Mouse (Mus musculus): ENCODE results near the gene Gm20683. TPM values are rescaled to one million over a fixed set of nuclear protein-coding genes. Genes with fewer than 3 reads are reported as not detected.

The Gm20683 gene
- total and polyA plus RNA-seq, 3 experiments: 4.9 to 6.8 TPM; not detected in 1

DNA sequence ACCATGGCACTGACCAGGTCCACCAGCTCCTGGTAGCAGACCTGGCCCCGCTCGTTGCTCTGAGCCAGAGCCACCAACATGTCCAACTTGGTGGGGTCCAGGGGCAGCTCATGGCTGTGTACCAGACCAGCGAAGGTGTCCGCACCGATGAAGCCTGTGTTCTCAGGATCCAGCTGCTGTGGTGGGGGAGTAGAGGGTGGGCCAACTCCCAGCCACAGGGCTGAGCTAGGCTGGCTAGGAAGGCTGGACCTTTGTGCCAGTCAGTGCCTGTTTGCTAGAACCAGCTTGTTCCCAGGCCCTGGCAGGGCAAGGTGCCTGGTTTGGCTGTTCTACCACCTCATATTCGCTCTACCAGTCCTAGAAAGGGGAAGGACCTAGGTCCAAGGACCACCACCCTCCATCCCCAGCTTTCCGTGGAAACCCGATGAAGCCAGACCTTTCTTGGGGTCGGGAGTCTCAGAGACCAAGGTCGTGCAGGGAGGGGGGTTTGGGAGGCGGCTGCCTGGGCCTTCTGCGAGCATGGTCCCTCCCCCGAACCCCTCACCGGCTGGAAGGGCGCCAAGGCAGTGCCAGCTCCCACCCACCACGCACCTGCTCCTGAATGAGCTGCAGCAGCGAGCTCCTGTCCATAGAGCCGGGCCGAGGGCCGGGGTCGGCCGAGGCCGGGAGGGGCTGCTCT lies 5.0 kb downstream of the Gm20683 start:
- no peak overlapping the region for H3K4me3 ChIP-seq (ENCODE audit: control insufficient read depth in 1 of 2, insufficient read depth in 1 of 2, low read depth in 2 of 2, low read length in 2 of 2)
- no peak for DNase-seq (ENCODE audit: low read depth, low spot score)
- H3K9ac ChIP-seq (ENCODE audit: control insufficient read depth, low read depth, low read length, poor library complexity, severe bottlenecking): no peak overlapping the region
- H3K27ac ChIP-seq (ENCODE audit: control insufficient read depth, low read depth, low read length): no peak overlapping the region
- H3K9me3 ChIP-seq (replicated peaks; ENCODE audit: insufficient read depth, low read length): no peaks in the 10 kb centered on the region
- TF ChIP-seq UBTF (IDR thresholded peaks at IDR 0.05; ENCODE audit: borderline replicate concordance, insufficient read depth, low read depth, low read length): no peak
- no peak for TF ChIP-seq RAD21 (IDR thresholded peaks at IDR 0.05; ENCODE audit: low read depth, low read length)
- no peak for TF ChIP-seq POLR2AphosphoS5 (IDR thresholded peaks at IDR 0.05; ENCODE audit: borderline replicate concordance, low read depth, low read length)
- TF ChIP-seq ZNF384 (IDR thresholded peaks at IDR 0.05; ENCODE audit: low read depth, low read length): no peak
- TF ChIP-seq MAZ (IDR thresholded peaks at IDR 0.05; ENCODE audit: low read depth, low read length): no peak
- no peak; a peak in 2 of 4 replicates for TF ChIP-seq POLR2A (IDR thresholded peaks at IDR 0.05; ENCODE audit: control insufficient read depth in 1 of 2, insufficient read depth in 1 of 2, low read depth in 1 of 2, low read length in 2 of 2, poor library complexity in 1 of 2)
- no peak for TF ChIP-seq NRF1 (IDR thresholded peaks at IDR 0.05; ENCODE audit: insufficient read depth, low read depth, low read length, poor library complexity, severe bottlenecking)
- no peak for TF ChIP-seq CHD2 (IDR thresholded peaks at IDR 0.05; ENCODE audit: low read length)
- TF ChIP-seq SMC3 (IDR thresholded peaks at IDR 0.05; ENCODE audit: low read depth, low read length): no peak
- no peak for TF ChIP-seq JUND (IDR thresholded peaks at IDR 0.05; ENCODE audit: low read depth, low read length)
- TF ChIP-seq ELF1 (IDR thresholded peaks at IDR 0.05; ENCODE audit: low read depth, low read length): no peak
- TF ChIP-seq TAL1 (IDR thresholded peaks at IDR 0.05; ENCODE audit: low read length): no peak
- no peak for TF ChIP-seq GATA1 (IDR thresholded peaks at IDR 0.05; ENCODE audit: low read depth, low read length)
- no peak for TF ChIP-seq E2F4 (IDR thresholded peaks at IDR 0.05; ENCODE audit: borderline replicate concordance, low read depth, low read length)
- no peak for TF ChIP-seq MXI1 (IDR thresholded peaks at IDR 0.05; ENCODE audit: low read depth, low read length)
- TF ChIP-seq SIN3A (IDR thresholded peaks at IDR 0.05; ENCODE audit: low read length): no peak
- no peak for TF ChIP-seq KAT2A (conservative IDR thresholded peaks at IDR 0.05; ENCODE audit: low read depth, low read length)
- no peak for TF ChIP-seq USF1 (IDR thresholded peaks at IDR 0.05; ENCODE audit: low read depth, low read length)
- no peak for TF ChIP-seq MAFK (IDR thresholded peaks at IDR 0.05; ENCODE audit: borderline replicate concordance, low read depth, low read length)
- H3K4me1 ChIP-seq (ENCODE audit: control insufficient read depth in 1 of 2, insufficient read depth in 2 of 2, low read length in 2 of 2): peaks cover 2 to 12% of the 10 kb centered on the region in 2 experiments; a peak in 3 of 4 replicates
- no peaks in the 10 kb centered on the region for H3K27me3 ChIP-seq (ENCODE audit: control insufficient read depth in 1 of 2, insufficient read depth in 2 of 2, low read length in 2 of 2)
- peaks cover 29% of the 10 kb centered on the region for H3K79me2 ChIP-seq (ENCODE audit: control insufficient read depth, insufficient read depth, low read length, poor library complexity)
- peaks cover 0 to 2% of the 10 kb centered on the region in 2 experiments; a peak in 2 of 4 replicates for H3K36me3 ChIP-seq (ENCODE audit: control insufficient read depth in 1 of 2, insufficient read depth in 2 of 2, low read length in 2 of 2)

DNA sequence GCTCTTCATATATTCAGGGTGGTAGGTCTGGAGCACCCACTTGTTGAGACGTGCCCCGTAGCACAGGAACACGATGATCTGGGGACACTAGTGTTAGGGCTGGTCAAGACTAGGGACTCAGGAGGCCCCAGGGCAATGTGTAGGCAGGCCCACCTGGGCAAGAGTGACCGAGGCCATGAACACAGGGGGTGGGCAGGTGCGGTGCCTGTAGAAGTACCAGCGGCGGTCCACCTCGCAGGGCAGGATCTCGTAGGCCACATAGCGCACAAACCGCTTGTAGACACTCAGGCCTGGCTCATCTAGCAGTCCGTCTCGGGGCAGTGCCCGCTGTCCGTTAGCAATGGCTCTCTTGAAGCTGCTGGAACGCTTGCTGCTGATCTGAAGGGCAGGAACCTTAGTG lies 5.7 kb downstream of the Gm20683 start:
- DNase-seq (ENCODE audit: low read depth, low spot score): no peak
- Histone ChIP-seq H3K4me3 (ENCODE audit: control insufficient read depth in 1 of 2, insufficient read depth in 1 of 2, low read depth in 2 of 2, low read length in 2 of 2) (no peak overlapping the region), H3K4me1 (ENCODE audit: control insufficient read depth in 1 of 2, insufficient read depth in 2 of 2, low read length in 2 of 2) (peaks cover 2 to 18% of the 10 kb centered on the region in 2 experiments; a peak in 3 of 4 replicates), H3K27ac (ENCODE audit: control insufficient read depth, low read depth, low read length) (no peak overlapping the region), H3K9me3 (replicated peaks; ENCODE audit: insufficient read depth, low read length) (no peaks in the 10 kb centered on the region), H3K36me3 (ENCODE audit: control insufficient read depth in 1 of 2, insufficient read depth in 2 of 2, low read length in 2 of 2) (peaks cover 0 to 6% of the 10 kb centered on the region in 2 experiments; a peak in 2 of 4 replicates), H3K9ac (ENCODE audit: control insufficient read depth, low read depth, low read length, poor library complexity, severe bottlenecking) (no peak overlapping the region), H3K79me2 (ENCODE audit: control insufficient read depth, insufficient read depth, low read length, poor library complexity) (peaks cover 36% of the 10 kb centered on the region), H3K27me3 (ENCODE audit: control insufficient read depth in 1 of 2, insufficient read depth in 2 of 2, low read length in 2 of 2) (no peaks in the 10 kb centered on the region)
- TF ChIP-seq UBTF (IDR thresholded peaks at IDR 0.05; ENCODE audit: borderline replicate concordance, insufficient read depth, low read depth, low read length) (no peak), USF1 (IDR thresholded peaks at IDR 0.05; ENCODE audit: low read depth, low read length) (no peak), EP300 (IDR thresholded peaks at IDR 0.05; ENCODE audit: low read depth in 1 of 2, low read length in 2 of 2) (no peak), SIN3A (IDR thresholded peaks at IDR 0.05; ENCODE audit: low read length) (no peak), TCF12 (IDR thresholded peaks at IDR 0.05; ENCODE audit: low read depth, low read length) (no peak), POLR2A (IDR thresholded peaks at IDR 0.05; ENCODE audit: control insufficient read depth in 1 of 2, insufficient read depth in 1 of 2, low read depth in 1 of 2, low read length in 2 of 2, poor library complexity in 1 of 2) (no peak), GABPA (IDR thresholded peaks at IDR 0.05; ENCODE audit: low read depth, low read length) (no peak), GATA1 (IDR thresholded peaks at IDR 0.05; ENCODE audit: low read depth, low read length) (no peak), ZMIZ1 (IDR thresholded peaks at IDR 0.05; ENCODE audit: low read depth, low read length) (no peak), NELFE (IDR thresholded peaks at IDR 0.05; ENCODE audit: low read depth, low read length) (no peak), CTCF (IDR thresholded peaks at IDR 0.05 in 2 of 3, conservative IDR thresholded peaks at IDR 0.05 in 1 of 3; ENCODE audit: control insufficient read depth in 1 of 3, insufficient read depth in 1 of 3, low read depth in 2 of 3, low read length in 3 of 3, poor library complexity in 1 of 3, severe bottlenecking in 1 of 3) (no peak), ZNF384 (IDR thresholded peaks at IDR 0.05; ENCODE audit: low read depth, low read length) (no peak), MXI1 (IDR thresholded peaks at IDR 0.05; ENCODE audit: low read depth, low read length) (no peak), ELF1 (IDR thresholded peaks at IDR 0.05; ENCODE audit: low read depth, low read length) (no peak), HCFC1 (IDR thresholded peaks at IDR 0.05; ENCODE audit: low read depth, low read length) (no peak), MEF2A (IDR thresholded peaks at IDR 0.05; ENCODE audit: extremely low read depth, insufficient replicate concordance, low read depth, low read length, poor library complexity, severe bottlenecking) (no peak), CHD2 (IDR thresholded peaks at IDR 0.05; ENCODE audit: low read length) (no peak)
